Mouse (Mus musculus) liver, embryonic 13.5 days (tissue): ENCODE data around the gene Dock8. TPM values are rescaled to one million over a fixed set of nuclear protein-coding genes. Genes with fewer than 3 reads are reported as not detected.

Experiments
- ATAC-seq: fragments of 200-750 bp; cut with Nextera tagmentation; 2 replicates; pipeline ENCODE4 v1.8.0; 2017; ENCODE audit warnings: low read depth, mild to moderate bottlenecking, moderate number of reproducible peaks, moderate library complexity
- DNase-seq: peaks from one replicate; pipeline ENCODE4 v3.0.0; 2022
- H3K27ac ChIP-seq: fragments of 300-500 bp; sonication (generic); 2 replicates; pipeline ENCODE4 v1.5.1; 2015; ENCODE audit warnings: moderate library complexity, mild to moderate bottlenecking, inconsistent platforms
- H3K27me3 ChIP-seq: fragments of 300-500 bp; sonication (generic); 2 replicates; pipeline ENCODE4 v1.6.1; 2015; ENCODE audit warnings: mild to moderate bottlenecking, inconsistent platforms
- H3K36me3 ChIP-seq: fragments of 300-500 bp; sonication (generic); 2 replicates; pipeline ENCODE4 v1.6.1; 2015; ENCODE audit warnings: mild to moderate bottlenecking, inconsistent platforms
- H3K4me1 ChIP-seq: fragments of 300-500 bp; sonication (generic); replicated peaks from 2 replicates; pipeline ENCODE4 v1.6.1; 2015; ENCODE audit warnings: inconsistent platforms
- H3K4me2 ChIP-seq: fragments of 300-500 bp; sonication (generic); 2 replicates; pipeline ENCODE4 v1.6.1; 2015; ENCODE audit warnings: inconsistent platforms, mild to moderate bottlenecking, moderate library complexity
- H3K4me3 ChIP-seq: fragments of 300-500 bp; sonication (generic); replicated peaks from 2 replicates; pipeline ENCODE4 v1.5.1; 2015; ENCODE audit warnings: mild to moderate bottlenecking, inconsistent platforms
- H3K9ac ChIP-seq: fragments of 300-500 bp; sonication (generic); 2 replicates; pipeline ENCODE4 v1.6.1; 2015; ENCODE audit warnings: mild to moderate bottlenecking, inconsistent platforms
- H3K9me3 ChIP-seq: fragments of 300-500 bp; sonication (generic); replicated peaks from 2 replicates; pipeline ENCODE4 v1.6.1; 2016; ENCODE audit warnings: inconsistent platforms
- WGBS: fragments of 180-500 bp; shearing (Covaris S2); methylation state at CpG from one replicate; pipeline ENCODE4 v1.1.7; 2015; ENCODE audit not compliant: insufficient replicate concordance; 5-methylcytosine and 5-hydroxymethylcytosine counted together
- polyA plus RNA-seq: library from polyadenylated mRNA; unstranded; fragments of >200 nt; fragmentation: Nextera tagmentation; extraction: Ambion mirVana; gene quantifications from 2 replicates; pipeline ENCODE4 v1.2.1, GENCODE M21; 2015

Gene Dock8
- polyA plus RNA-seq, 1 experiment from 2014 or later = 6.7 TPM

DNA sequence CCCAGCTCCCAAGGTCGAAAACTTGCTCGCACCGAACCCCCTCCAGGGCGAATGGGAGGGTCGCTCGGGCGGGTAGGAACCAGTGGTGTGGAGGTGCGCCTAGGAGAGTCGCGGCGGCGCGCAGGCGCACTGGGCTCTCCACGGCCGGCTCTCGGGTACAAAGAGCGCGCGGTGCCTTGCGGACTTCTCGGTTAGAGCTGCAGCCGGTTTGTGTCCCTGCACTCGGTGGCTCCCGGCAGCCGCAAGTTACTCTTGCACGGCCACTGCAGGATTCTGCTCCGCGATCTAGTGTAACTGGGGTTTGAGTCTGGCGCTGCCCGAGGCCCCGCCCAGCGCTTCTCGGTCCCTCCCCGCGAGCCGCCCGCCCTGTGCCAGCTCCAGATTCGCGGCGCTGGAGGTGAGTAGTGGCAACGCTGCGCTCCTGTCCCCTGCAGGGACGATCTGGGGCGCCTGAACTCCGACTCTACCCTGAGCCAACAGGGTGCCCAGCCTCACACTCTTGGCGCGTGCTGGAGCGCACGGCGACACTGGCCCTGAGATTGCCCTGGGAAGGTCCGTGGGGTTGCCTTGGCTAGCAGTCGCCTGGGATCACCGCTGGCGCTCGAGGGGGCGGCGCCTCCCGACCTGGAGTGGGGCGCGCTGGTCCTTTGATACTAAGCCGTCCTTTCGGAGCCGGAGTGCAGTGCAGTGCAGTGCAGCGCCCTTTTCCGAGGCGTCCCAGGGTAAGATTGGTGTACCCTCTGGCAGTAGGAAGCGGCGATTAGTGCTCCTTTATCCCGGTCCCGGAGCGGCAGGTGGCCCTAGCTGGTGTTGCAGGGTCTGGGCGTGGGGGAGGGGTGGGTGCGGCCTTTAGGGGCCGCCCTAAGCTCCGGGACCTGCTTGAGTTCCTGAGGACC lies 237.5 kb downstream of the Dock8 start, which contains the start of gene Kank1:
TSS of gene Kank1 (plus strand) at position 380 of the 896 bp plus-strand sequence.
- peak; percentile 12 for DNase-seq
- no peaks in the 10 kb centered on the region for H3K9me3 ChIP-seq
- H3K4me3 ChIP-seq = peak within 1 kb of the TSS; percentile 59
- H3K27ac ChIP-seq = no peak within 1 kb of the TSS
- ATAC-seq = peak; percentile 74
- peak within 1 kb of the TSS; percentile 39 for H3K9ac ChIP-seq
- H3K27me3 ChIP-seq = peaks cover 44% of the 10 kb centered on the region
- 1% methylated on average over 76 of the region's 76 CpGs for whole genome bisulfite sequencing
- peak within 1 kb of the TSS; percentile 70 for H3K4me2 ChIP-seq
- peaks cover 6% of the 10 kb centered on the region; the same call in 1 of the 2 replicates for H3K4me1 ChIP-seq
- no peaks in the 10 kb centered on the region for H3K36me3 ChIP-seq

DNA sequence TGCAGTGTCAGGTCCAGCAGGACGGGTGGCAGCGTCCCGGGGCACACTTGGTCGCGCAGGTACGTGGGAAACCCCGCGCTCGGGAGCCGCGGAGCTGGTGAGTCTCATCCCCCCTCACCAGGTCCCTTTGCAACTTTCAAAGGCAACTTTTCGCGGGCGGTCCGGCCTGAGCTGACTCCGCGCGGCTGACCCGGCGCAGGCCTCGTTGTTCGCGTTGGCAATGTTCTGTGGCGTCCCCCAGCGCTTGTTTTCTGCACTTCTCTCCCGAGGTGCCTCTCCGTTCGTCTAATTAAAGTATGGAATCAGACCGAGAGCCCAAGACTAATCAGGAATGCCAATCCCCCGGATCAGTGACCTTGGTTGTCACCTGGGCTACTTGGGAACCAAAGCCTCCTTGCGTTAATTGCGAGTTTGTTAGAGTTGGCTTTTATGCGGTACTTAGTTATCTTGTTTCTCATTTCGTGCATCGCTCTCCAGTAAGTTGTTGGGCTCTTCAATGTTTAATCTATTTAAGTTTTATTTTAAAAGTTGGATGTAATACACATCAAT lies 238.2 kb downstream of the Dock8 start:
- H3K9ac ChIP-seq = peak overlapping the region; percentile 39; the same call in 1 of the 2 replicates
- peaks cover 44% of the 10 kb centered on the region for H3K27me3 ChIP-seq
- H3K9me3 ChIP-seq = no peaks in the 10 kb centered on the region
- no peaks in the 10 kb centered on the region for H3K36me3 ChIP-seq
- H3K4me2 ChIP-seq = peak overlapping the region; percentile 70
- ATAC-seq (0 out of 2 replicates have a peak, but pooled peaks have one; percentile 16), DNase-seq (peak; percentile 1)
- H3K4me1 ChIP-seq = peaks cover 6% of the 10 kb centered on the region; the same call in 1 of the 2 replicates
- WGBS = under 1% methylated on average over 35 of the region's 35 CpGs
- no peak overlapping the region for H3K27ac ChIP-seq
- H3K4me3 ChIP-seq = peak overlapping the region; percentile 59

DNA sequence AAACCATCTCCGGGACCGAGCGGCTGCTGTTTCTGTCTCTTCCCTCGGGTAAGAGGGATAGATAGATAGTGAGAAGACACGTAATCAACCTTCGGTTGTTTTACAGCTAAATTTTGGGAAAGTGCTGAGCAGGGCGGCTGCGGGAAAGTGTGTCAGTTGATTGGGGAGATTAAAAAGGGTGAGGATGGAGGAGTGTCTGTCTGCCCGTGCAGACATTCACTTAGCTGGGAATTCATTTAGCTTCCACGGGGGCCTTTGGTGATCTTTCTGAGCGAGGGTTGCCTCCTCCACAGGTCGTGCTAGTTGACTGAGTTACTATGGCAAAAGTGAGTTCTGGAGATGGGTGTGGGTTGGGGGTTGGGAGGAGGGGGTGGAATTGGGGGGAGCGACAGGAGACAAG lies 238.8 kb downstream of the Dock8 start:
- Histone ChIP-seq H3K4me1 (peaks cover 6% of the 10 kb centered on the region; the same call in 1 of the 2 replicates), H3K27ac (no peak overlapping the region), H3K9me3 (no peaks in the 10 kb centered on the region), H3K36me3 (no peaks in the 10 kb centered on the region), H3K9ac (no peak overlapping the region), H3K4me2 (peak overlapping the region; percentile 70), H3K27me3 (peaks cover 44% of the 10 kb centered on the region), H3K4me3 (peak overlapping the region; percentile 59; the same call in 1 of the 2 replicates)
- DNase-seq (no peak), ATAC-seq (no peak)
- WGBS = 6% methylated on average over 13 of the region's 13 CpGs

DNA sequence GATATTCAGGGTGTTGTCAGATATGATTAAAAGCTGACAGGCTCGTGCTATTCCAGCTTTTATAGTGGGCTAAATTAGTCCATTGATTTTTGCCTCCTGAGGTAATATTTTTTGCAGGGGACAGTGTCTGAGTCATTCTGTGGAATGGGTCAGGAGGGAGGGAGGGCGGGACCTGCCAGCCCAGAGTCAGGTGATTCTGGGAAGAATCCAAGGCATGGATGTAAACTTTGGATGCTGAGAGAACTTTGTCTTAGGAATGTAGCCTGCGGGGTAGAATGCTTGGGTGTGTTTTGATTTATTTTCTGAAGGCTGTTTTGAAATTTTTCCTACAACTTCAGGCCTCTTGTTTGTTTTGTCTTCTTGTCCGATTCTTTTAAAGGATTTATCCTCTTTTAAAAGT lies 244.2 kb downstream of the Dock8 start:
- H3K27ac ChIP-seq = no peak overlapping the region
- no peaks in the 10 kb centered on the region for H3K9me3 ChIP-seq
- WGBS = 54% methylated on average over 4 of the region's 4 CpGs
- H3K4me2 ChIP-seq = no peak overlapping the region
- H3K27me3 ChIP-seq = peaks cover 8% of the 10 kb centered on the region
- no peak overlapping the region for H3K4me3 ChIP-seq
- H3K36me3 ChIP-seq = no peaks in the 10 kb centered on the region
- DNase-seq (no peak), ATAC-seq (no peak)
- no peaks in the 10 kb centered on the region for H3K4me1 ChIP-seq
- no peak overlapping the region for H3K9ac ChIP-seq

DNA sequence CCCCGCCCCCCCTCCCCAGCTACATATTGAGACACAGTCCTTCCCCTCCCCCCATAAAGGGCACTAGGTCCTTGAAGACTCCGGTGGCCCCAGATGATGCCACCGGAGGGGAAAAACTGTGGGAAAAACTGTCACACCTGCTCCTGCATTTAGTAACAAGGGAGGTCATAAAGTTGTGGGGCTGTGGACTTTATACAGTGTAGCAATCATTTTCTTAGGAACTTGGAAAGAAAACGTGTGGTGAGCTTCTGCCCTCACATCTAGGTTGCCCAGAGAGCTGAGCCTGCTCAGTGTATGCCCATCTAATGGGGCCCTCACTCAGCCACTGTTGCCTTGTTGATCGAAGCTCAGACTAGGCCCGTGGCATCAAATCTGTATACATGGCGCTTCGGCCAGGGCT lies 246.7 kb downstream of the Dock8 start:
- no peak overlapping the region for H3K9ac ChIP-seq
- H3K4me3 ChIP-seq = no peak overlapping the region
- DNase-seq = no peak
- ATAC-seq = no peak
- no peaks in the 10 kb centered on the region for H3K27me3 ChIP-seq
- H3K36me3 ChIP-seq = no peaks in the 10 kb centered on the region
- H3K9me3 ChIP-seq = no peaks in the 10 kb centered on the region
- no peak overlapping the region for H3K4me2 ChIP-seq
- WGBS = 64% methylated on average over 8 of the region's 8 CpGs
- no peak overlapping the region for H3K27ac ChIP-seq
- no peaks in the 10 kb centered on the region for H3K4me1 ChIP-seq

DNA sequence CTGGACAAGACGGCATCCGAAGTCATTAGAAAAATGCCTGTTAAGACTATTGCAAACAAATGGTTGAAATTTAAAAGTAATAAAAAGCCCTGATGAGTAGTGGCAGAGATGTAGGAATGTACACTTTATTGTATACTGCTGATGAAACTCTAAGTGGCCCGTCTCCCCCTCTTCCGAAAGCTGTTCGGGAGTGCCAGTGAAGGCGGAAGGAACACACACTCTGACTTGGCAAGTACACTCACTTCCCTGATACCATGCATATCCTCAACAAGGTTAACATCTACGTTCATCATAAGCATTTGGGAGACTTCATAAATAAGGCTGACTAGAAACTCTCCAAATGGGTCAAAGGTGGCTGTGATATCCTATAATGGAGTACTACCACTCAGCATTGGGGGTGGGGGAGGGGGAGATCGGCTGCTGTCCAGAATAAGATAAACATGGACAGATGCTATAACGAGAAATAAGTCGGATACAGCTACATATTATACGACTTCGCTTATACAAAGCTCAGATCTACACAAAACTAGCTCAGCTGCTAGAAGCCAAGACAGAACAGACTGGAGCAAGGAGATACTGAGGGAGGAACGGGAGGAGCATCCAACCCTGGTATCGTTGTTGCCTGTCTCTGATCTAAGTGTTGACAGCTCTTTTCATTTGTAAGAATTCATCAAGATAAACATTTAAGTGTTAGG lies 248.7 kb downstream of the Dock8 start:
- no peaks in the 10 kb centered on the region for H3K4me1 ChIP-seq
- H3K9me3 ChIP-seq = no peaks in the 10 kb centered on the region
- H3K4me3 ChIP-seq = no peak overlapping the region
- no peak overlapping the region for H3K4me2 ChIP-seq
- no peaks in the 10 kb centered on the region for H3K36me3 ChIP-seq
- ATAC-seq (no peak), DNase-seq (no peak)
- no peak overlapping the region for H3K9ac ChIP-seq
- WGBS = 69% methylated on average over 14 of the region's 14 CpGs
- H3K27ac ChIP-seq = no peak overlapping the region
- no peaks in the 10 kb centered on the region for H3K27me3 ChIP-seq

DNA sequence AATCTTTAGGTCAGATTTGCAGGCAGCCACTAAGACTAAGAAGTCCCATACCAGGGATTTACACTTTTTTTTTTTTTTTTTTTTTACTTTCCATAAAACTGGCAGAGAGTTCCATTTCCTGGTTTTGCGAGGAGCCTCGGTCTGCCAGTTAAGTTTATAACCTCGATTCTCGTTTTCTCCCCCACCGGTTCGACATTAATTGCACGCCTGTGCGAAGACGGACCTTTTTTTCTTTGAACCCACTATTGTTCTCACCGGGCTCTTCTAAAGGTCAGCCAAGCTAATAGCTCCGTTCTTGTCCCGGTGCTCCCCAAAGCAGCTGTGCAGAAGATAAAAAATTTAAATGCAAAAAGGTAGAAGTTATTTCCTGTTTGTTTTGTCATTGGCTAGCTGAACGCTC lies 249.9 kb downstream of the Dock8 start:
- no peaks in the 10 kb centered on the region for H3K4me1 ChIP-seq
- H3K27ac ChIP-seq = no peak overlapping the region
- no peaks in the 10 kb centered on the region for H3K36me3 ChIP-seq
- H3K9me3 ChIP-seq = no peaks in the 10 kb centered on the region
- H3K4me3 ChIP-seq = no peak overlapping the region
- H3K4me2 ChIP-seq = no peak overlapping the region
- 69% methylated on average over 13 of the region's 13 CpGs for WGBS
- H3K9ac ChIP-seq = no peak overlapping the region
- no peaks in the 10 kb centered on the region for H3K27me3 ChIP-seq
- DNase-seq (no peak), ATAC-seq (no peak)

DNA sequence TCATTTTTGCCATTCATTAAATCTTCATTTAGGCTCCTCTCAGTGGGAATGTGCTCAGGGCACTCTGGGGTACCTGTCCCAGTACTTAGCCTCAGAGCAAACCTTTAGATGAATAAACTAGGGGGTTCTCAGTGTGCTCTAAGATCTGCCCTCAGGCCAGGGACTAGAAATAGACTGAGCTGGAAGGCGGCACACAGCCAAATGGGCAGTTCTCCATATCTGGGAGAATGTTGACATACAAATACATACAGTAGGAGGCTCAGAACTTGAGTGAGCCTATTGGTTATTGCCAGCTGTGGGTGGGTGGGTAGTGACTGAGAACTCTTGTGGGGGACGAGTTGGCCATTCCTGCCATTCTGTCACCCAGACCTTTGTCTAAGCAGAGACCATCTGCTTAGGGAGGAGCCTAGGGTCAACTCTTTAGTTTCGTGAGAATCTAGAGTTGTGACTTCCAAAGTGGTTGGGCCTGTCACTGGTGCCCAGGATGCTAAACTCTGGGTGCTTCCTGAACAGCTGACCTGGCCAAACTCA lies 252.3 kb downstream of the Dock8 start:
- H3K9me3 ChIP-seq = no peaks in the 10 kb centered on the region
- H3K4me1 ChIP-seq = no peaks in the 10 kb centered on the region
- H3K27ac ChIP-seq = no peak overlapping the region
- DNase-seq (no peak), ATAC-seq (no peak)
- H3K27me3 ChIP-seq = no peaks in the 10 kb centered on the region
- H3K9ac ChIP-seq = no peak overlapping the region
- whole genome bisulfite sequencing = 56% methylated on average over 3 of the region's 3 CpGs
- H3K36me3 ChIP-seq = no peaks in the 10 kb centered on the region
- no peak overlapping the region for H3K4me2 ChIP-seq
- H3K4me3 ChIP-seq = no peak overlapping the region

Other genes starting within 250 kb of the Dock8 start
- 0.23 and 0.28 TPM in 2 replicates for gene Pgm5, start 137.7 kb upstream of the Dock8 start, polyA plus RNA-seq
- 215 and 226 TPM in 2 replicates for gene Gm10053, start 123.8 kb upstream of the Dock8 start, polyA plus RNA-seq
- not detected in 2 replicates for gene Foxd4, start 98.3 kb upstream of the Dock8 start, polyA plus RNA-seq
- 13.5 and 14.8 TPM in 2 replicates for gene Cbwd1, start 37.9 kb upstream of the Dock8 start, polyA plus RNA-seq
- gene Kank1, start 237.4 kb downstream of the Dock8 start, polyA plus RNA-seq = 3.5 and 5.7 TPM in 2 replicates